Comparison of ENCODE assay signal across 8 mouse cellular contexts in genomic region chr10:63089103-63089757, GRCm38 (mm10). TPM values are rescaled to one million over a fixed set of nuclear protein-coding genes. Genes with fewer than 3 reads are reported as not detected.
DNase-seq lines count a peak whose midpoint lies in the region; ATAC-seq and TF ChIP-seq lines count a peak whose summit lies in the region.

No protein-coding gene starts in this region.

- no peak overlapping the region for H3K27ac ChIP-seq in heart, embryonic 16.5 days (ENCODE audit: low read length)
- H3K27ac ChIP-seq in ES-E14 (ENCODE audit: insufficient read depth, low read depth, low read length, poor library complexity, severe bottlenecking) = no peak overlapping the region
- no peak overlapping the region for H3K27ac ChIP-seq in forebrain, embryonic 14.5 days (ENCODE audit: low read depth, low read length)

- H3K9me3 ChIP-seq in heart, embryonic 16.5 days (replicated peaks; ENCODE audit: control insufficient read depth, low read length) = no peaks in the 10 kb centered on the region
- no peaks in the 10 kb centered on the region for H3K9me3 ChIP-seq in ES-E14 (ENCODE audit: control insufficient read depth, insufficient read depth, low read depth, low read length)
- H3K9me3 ChIP-seq in forebrain, embryonic 14.5 days (replicated peaks; ENCODE audit: control insufficient read depth, low read length) = no peaks in the 10 kb centered on the region

- no peak for DNase-seq in heart, adult 9 months (ENCODE audit: low spot score in 2 of 2)
- DNase-seq in ES-E14 (ENCODE audit: low read depth, low spot score) = peak; percentile 59
- peak; percentile 31 for DNase-seq in forebrain, embryonic 14.5 days (ENCODE audit: low spot score)
- no peak for DNase-seq in adrenal gland, adult 2 months
- no peak for DNase-seq in urinary bladder, adult 18-20 months (ENCODE audit: low spot score in 2 of 2)
- no peak for DNase-seq in frontal cortex, postnatal 10 days (ENCODE audit: low spot score in 2 of 2)

- 53% methylated on average over 8 of the region's 8 CpGs for whole genome bisulfite sequencing in heart, embryonic 16.5 days
- WGBS in forebrain, embryonic 14.5 days = 28% methylated on average over 8 of the region's 8 CpGs

- H3K36me3 ChIP-seq in heart, embryonic 16.5 days (ENCODE audit: control insufficient read depth, insufficient read depth) = no peaks in the 10 kb centered on the region
- H3K36me3 ChIP-seq in ES-E14 (ENCODE audit: control insufficient read depth, insufficient read depth, low read length, poor library complexity, severe bottlenecking) = no peaks in the 10 kb centered on the region
- no peaks in the 10 kb centered on the region for H3K36me3 ChIP-seq in forebrain, embryonic 14.5 days (ENCODE audit: control insufficient read depth, insufficient read depth, low read length)

- peak overlapping the region; percentile 48 for H3K4me3 ChIP-seq in heart, embryonic 16.5 days (ENCODE audit: low read length)
- peak overlapping the region in 1 of 2 experiments; percentile 26; a peak in 2 of 4 replicates for H3K4me3 ChIP-seq in ES-E14 (ENCODE audit: insufficient read depth in 1 of 2, low read depth in 1 of 2, low read length in 2 of 2, poor library complexity in 1 of 2, severe bottlenecking in 1 of 2)
- peak overlapping the region; percentile 21 for H3K4me3 ChIP-seq in forebrain, embryonic 14.5 days (ENCODE audit: low read depth, low read length)

- H3K4me2 ChIP-seq in heart, embryonic 16.5 days (ENCODE audit: low read depth, low read length) = peak overlapping the region; percentile 77
- H3K4me2 ChIP-seq in forebrain, embryonic 14.5 days (ENCODE audit: low read length) = peak overlapping the region; percentile 55

- peaks cover 8% of the 10 kb centered on the region for H3K4me1 ChIP-seq in heart, embryonic 16.5 days (ENCODE audit: control insufficient read depth, insufficient read depth, low read length)
- peaks cover 4 to 6% of the 10 kb centered on the region in 2 experiments; a peak in 3 of 4 replicates for H3K4me1 ChIP-seq in ES-E14 (ENCODE audit: control insufficient read depth in 2 of 2, insufficient read depth in 2 of 2, low read length in 2 of 2, poor library complexity in 1 of 2)
- H3K4me1 ChIP-seq in forebrain, embryonic 14.5 days (ENCODE audit: control insufficient read depth, insufficient read depth, low read length) = peaks cover 13% of the 10 kb centered on the region; the same call in 1 of the 2 replicates

- no peak for ATAC-seq in heart, embryonic 16.5 days (replicated peaks; ENCODE audit: extremely low read depth, insufficient read depth, low FRiP score)
- ATAC-seq in forebrain, embryonic 14.5 days = no peak
- ATAC-seq in megakaryocyte progenitor cell, adult 5-6 weeks (replicated peaks; ENCODE audit: poor library complexity) = peak; percentile 31; the same call in 1 of the 2 replicates

- no peaks in the 10 kb centered on the region; the same call in 1 of the 2 replicates for H3K27me3 ChIP-seq in heart, embryonic 16.5 days (ENCODE audit: control insufficient read depth, insufficient read depth, low read length)
- no peaks in the 10 kb centered on the region for H3K27me3 ChIP-seq in forebrain, embryonic 14.5 days (replicated peaks; ENCODE audit: control insufficient read depth, insufficient read depth, low read length)

- in situ Hi-C loops in ES-E14 (cut with MboI; ENCODE audit: low sequenced_read_pairs in 2 of 2, unreplicated experiment in 2 of 2) = no loop called here

- H3K9ac ChIP-seq in heart, embryonic 16.5 days (ENCODE audit: low read length) = peak overlapping the region; percentile 59
- H3K9ac ChIP-seq in ES-E14 (ENCODE audit: insufficient read depth, low read depth, low read length, poor library complexity, severe bottlenecking) = no peak overlapping the region
- H3K9ac ChIP-seq in forebrain, embryonic 14.5 days (ENCODE audit: low read length) = peak overlapping the region; percentile 54; the same call in 1 of the 2 replicates

TF ChIP-seq in ES-E14, 5 proteins besides CTCF, POLR2A, EP300 and RAD21:
- TF ChIP-seq MAFK (IDR thresholded peaks at IDR 0.05; ENCODE audit: insufficient read depth, low read depth, low read length) (no peak), HCFC1 (IDR thresholded peaks at IDR 0.05; ENCODE audit: borderline replicate concordance, insufficient read depth, low read length) (no peak), ZC3H11A (IDR thresholded peaks at IDR 0.05; ENCODE audit: borderline replicate concordance, low read depth, low read length) (no peak), ZNF384 (IDR thresholded peaks at IDR 0.05; ENCODE audit: low read depth, low read length) (no peak), CHD2 (IDR thresholded peaks at IDR 0.05; ENCODE audit: low read depth, low read length) (no peak)

RNA-seq across cellular contexts. Expression of gene Atoh7, which starts 10.2 kb away (rescaled TPM):
- polyA plus RNA-seq in heart, embryonic 16.5 days (2015; fragmentation: Nextera tagmentation; extraction: Ambion mirVana) = not detected in 2 replicates
- total RNA-seq in ES-E14 (2012; rRNA removed) = 0.16 TPM in 1 of 2 replicates, not detected in the other
- 0.22 and 0.97 TPM in 2 replicates for polyA plus RNA-seq in forebrain, embryonic 14.5 days (2014; fragmentation: Nextera tagmentation; extraction: Ambion mirVana)
- total RNA-seq in megakaryocyte progenitor cell, adult 5-6 weeks (2015) = not detected in 2 replicates
- total RNA-seq in megakaryocyte progenitor cell, adult 5-6 weeks (2017) = not detected in 2 replicates
- total RNA-seq in adrenal gland, adult 2 months (2021) = not detected
- polyA plus RNA-seq in adrenal gland, adult 2 months (2012; rRNA removed) = 0.10 TPM in 1 of 2 replicates, not detected in the other

RNA-seq across cellular contexts. Expression of gene Pbld1, which starts 29.3 kb away (rescaled TPM):
- polyA plus RNA-seq in heart, embryonic 16.5 days (2015; fragmentation: Nextera tagmentation; extraction: Ambion mirVana) = 0.51 and 0.72 TPM in 2 replicates
- total RNA-seq in ES-E14 (2012; rRNA removed) = 3.6 and 4.1 TPM in 2 replicates
- polyA plus RNA-seq in forebrain, embryonic 14.5 days (2014; fragmentation: Nextera tagmentation; extraction: Ambion mirVana) = 0.36 and 0.37 TPM in 2 replicates
- 0.27 and 0.32 TPM in 2 replicates for total RNA-seq in megakaryocyte progenitor cell, adult 5-6 weeks (2015)
- 0.17 TPM in 1 of 2 replicates, not detected in the other for total RNA-seq in megakaryocyte progenitor cell, adult 5-6 weeks (2017)
- 1 to 10 TPM; 2.0 to 3.0 TPM for total RNA-seq in adrenal gland, adult 2 months (2021)
- polyA plus RNA-seq in adrenal gland, adult 2 months (2012; rRNA removed) = 0.40 and 0.90 TPM in 2 replicates

Comparison
In these comparisons a context has a peak if more than half of its experiments do, and no peak if none do; other contexts are left out.
1. DNase-seq: peak in ES-E14 (single experiment) and forebrain, embryonic 14.5 days (single experiment); none in heart, adult 9 months (0 of 2), adrenal gland, adult 2 months (single experiment), urinary bladder, adult 18-20 months (0 of 2) and frontal cortex, postnatal 10 days (0 of 2).